Mouse (Mus musculus) cortical plate, adult 2 months (tissue): ENCODE data around the gene Serpinb6a.

Experiments
- CTCF ChIP-seq: fragments of 200-500 bp; IDR thresholded peaks from 2 replicates; pipeline ENCODE4 v1.5.1; 2011; ENCODE audit warnings: mild to moderate bottlenecking, control low read depth, low read length; ENCODE audit not compliant: insufficient read depth; ENCODE audit errors: extremely low read depth
- POLR2A ChIP-seq: fragments of 200-500 bp; IDR thresholded peaks from 2 replicates; pipeline ENCODE4 v1.6.1; 2011; ENCODE audit warnings: mild to moderate bottlenecking, low read length, control low read depth; ENCODE audit not compliant: insufficient read depth; ENCODE audit errors: extremely low read depth

DNA sequence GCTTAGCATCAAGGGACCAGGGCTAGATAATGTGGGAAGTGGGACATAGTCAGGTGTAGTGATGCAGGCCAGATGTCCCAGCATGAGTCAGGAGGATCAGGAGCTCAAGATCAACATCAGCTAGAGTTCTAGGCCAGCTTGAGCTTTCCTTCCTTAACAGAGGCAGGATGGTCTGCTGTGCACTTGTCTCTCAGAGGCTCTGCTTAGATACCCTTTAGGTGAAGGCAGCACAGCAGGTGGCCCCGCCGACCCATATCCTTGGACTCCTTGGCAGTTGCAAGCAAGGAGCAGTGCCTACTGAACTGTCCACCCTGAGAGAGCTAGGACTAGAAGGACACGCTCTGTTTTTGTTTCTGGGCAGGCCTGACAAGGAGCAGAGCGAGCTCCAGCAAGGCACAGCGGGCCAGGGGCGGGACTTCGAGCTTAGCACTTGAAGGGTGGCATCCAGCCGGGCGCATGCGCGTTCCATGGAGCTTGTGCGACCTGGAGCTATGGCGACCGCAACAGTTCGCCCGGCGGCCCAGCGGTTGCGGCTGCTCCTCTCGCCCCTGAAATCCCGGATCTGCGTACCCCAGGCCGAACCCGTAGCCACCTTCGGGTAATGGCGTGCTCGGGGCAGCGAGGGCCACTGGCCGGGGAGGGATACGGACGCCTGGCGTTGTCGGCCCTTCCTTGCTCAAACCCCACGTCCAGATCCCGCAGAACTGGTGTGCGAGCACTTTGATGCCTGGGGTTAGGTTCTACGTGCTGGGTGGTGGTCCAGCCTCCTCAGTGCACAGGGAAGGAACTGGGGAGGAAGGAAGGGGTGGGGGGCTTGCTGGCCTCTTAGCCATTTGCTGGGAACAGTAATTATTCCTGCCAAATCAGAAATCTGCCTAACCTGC, 34.8 kb upstream of the Serpinb6a start, which contains the start of gene Bphl:
- TF ChIP-seq CTCF (no peak), POLR2A (peak; percentile 88)
